Mouse (Mus musculus) brain, embryonic 14.5 days (tissue): Measurements from ENCODE around the gene Tmem214.

Source experiments
- CTCF ChIP-seq: fragments of 200-500 bp; IDR thresholded peaks from 2 replicates; pipeline ENCODE4 v1.5.1; 2012; ENCODE audit warnings: inconsistent platforms, mild to moderate bottlenecking, moderate library complexity, borderline replicate concordance; ENCODE audit not compliant: insufficient read depth, insufficient read length; ENCODE audit errors: extremely low read depth
- POLR2A ChIP-seq: fragments of 200-500 bp; IDR thresholded peaks from 2 replicates; pipeline ENCODE4 v1.6.1; 2012; ENCODE audit warnings: mild to moderate bottlenecking, inconsistent platforms, borderline replicate concordance; ENCODE audit not compliant: poor library complexity, insufficient read depth, insufficient read length, severe bottlenecking; ENCODE audit errors: extremely low read depth

- TF ChIP-seq CTCF (no peak), POLR2A (no peak)
These were observed 18.4 kb downstream of the Tmem214 start for GRCm38 (mm10) chr5:30886209-30886608.
